Mouse (Mus musculus) forelimb bud, embryonic 11.5 days (tissue): Measurements from ENCODE around the gene Xrcc1.
"Not testable (repeated sequence)": the region's sequence is repeated elsewhere in the genome, so short reads cannot be mapped to it uniquely, and the experiment has no call there.

Experiments used
- DNase-seq: peaks from one replicate; pipeline ENCODE4 v3.0.0-alpha.2; 2012; ENCODE audit warnings: low read depth, low spot score

Gene Xrcc1

GRCm38 (mm10) chr7:24546068-24546614 lies at the start of gene Xrcc1, which contains the start of gene Pinlyp:
Gene Xrcc1, plus strand, starts transcription at chr7:24546289.
Gene Pinlyp, minus strand, starts transcription at chr7:24546118.
- DNase-seq, result no peak

DNA sequence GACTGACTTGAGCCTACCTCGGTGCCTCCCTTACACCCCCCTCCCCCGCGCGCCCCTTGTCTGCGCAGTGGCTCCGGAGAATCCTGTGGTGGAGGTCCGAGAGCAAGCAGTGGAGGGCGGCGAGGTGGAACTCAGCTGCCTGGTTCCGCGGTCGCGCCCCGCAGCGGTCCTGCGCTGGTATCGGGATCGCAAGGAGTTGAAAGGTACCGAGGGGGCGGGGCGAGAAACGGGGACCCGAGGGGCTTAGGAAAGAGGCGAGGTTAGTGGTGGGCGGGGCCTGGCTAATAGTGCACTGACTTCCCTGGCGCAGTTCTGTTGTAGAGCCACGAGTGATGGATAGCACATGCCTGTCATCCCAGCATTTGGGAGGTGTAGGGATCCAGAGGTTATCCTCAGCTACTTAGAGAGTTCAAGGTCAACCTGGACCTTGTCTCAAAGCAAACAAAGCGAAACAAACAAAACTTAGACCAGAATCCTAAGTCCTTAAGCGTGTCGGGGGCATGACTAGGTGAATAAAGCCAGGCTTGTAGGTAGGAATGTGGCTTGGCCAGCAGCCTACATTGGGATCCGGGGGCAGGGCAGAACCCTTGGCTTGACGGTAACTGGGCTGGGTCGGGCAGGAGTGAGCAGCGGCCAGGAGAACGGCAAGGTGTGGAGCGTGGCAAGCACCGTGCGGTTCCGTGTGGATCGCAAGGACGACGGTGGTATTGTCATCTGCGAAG lies 46.1 kb upstream of the Xrcc1 start:
- DNase-seq, result peak; percentile 28

GRCm38 (mm10) chr7:24500929-24501328 lies 45.2 kb upstream of the Xrcc1 start:
- DNase-seq, result no peak

DNA sequence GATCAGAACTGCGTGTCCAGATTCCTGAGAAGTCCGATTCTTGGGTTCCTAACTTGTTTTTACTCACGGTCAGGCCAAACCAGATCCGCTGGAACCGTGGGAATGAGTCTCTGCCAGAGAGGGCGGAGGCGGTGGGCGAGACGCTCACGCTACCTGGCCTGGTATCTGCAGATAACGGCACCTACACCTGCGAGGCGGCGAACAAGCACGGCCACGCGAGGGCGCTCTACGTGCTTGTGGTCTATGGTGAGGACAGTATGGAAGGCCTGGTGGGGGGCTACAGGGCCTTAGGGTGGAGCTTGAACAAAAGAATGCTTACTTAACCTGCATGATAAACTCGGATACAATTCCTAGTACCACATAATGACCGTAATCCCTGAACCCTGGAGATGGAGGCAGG lies 44.6 kb upstream of the Xrcc1 start:
- DNase-seq, result no peak

DNA sequence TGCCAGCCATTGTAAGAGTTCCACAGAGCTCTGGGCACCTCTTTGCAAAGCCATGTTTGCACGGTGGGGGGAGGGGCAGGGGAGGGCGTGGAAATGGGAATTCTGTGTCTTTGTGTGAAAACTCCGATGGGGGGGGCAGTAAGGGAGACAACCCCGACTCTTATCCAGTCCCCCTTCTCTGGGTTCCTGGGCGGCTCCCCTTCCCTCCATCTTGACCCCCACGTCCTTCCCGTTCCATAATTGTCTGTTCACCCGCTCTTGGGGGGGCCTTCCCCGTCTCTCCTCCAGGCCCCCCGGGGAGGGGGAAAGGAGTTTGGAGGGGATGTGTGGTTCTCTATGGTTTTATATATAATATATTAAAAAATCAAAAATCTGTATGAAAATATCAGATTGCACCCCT lies 42.1 kb upstream of the Xrcc1 start:
- DNase-seq, result no peak

DNA sequence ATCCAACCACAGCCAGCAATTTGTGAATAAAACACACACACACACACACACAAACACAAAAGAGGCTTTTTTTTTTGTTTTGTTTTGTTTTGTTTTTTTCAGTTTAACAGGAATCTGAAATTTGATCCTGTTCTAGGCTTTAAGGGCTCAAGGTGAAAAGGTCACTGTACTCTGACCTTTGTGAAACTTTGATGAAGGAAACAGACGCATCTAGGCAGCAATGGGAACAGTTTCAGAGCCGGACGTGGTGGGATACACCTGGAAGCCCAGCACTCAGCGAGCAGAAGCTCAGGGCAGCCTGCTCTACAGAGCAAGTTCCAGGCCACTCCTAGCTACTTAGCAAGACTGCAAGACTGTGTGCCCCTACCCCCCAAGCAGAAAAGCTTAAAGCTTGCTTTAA lies 41.2 kb upstream of the Xrcc1 start:
- DNase-seq, result peak; percentile 40

GRCm38 (mm10) chr7:24505447-24506064 lies 40.5 kb upstream of the Xrcc1 start:
- DNase-seq, result no peak

DNA sequence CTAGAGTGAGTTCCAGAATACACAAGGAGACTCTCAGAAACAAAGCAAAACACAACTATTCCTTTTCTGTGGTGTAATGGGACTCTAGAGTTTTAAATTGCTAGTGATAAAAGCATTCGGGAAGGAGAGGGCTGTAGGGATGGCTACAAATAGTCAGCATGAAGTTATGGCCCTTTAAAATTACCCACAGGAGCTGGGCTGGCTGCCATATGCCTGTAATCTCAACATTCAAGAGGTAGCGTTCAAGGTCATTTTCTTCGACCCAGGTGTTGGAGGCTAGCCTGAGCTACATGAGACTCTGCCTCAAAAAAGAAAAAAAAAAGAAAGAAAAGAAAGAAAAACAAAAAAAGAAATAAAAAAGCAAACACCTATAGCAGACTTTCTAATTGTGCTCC lies 40.0 kb upstream of the Xrcc1 start:
- no peak for DNase-seq

- no peak for DNase-seq
Observed at GRCm38 (mm10) chr7:24506476-24506837, 39.6 kb upstream of the Xrcc1 start.

DNA sequence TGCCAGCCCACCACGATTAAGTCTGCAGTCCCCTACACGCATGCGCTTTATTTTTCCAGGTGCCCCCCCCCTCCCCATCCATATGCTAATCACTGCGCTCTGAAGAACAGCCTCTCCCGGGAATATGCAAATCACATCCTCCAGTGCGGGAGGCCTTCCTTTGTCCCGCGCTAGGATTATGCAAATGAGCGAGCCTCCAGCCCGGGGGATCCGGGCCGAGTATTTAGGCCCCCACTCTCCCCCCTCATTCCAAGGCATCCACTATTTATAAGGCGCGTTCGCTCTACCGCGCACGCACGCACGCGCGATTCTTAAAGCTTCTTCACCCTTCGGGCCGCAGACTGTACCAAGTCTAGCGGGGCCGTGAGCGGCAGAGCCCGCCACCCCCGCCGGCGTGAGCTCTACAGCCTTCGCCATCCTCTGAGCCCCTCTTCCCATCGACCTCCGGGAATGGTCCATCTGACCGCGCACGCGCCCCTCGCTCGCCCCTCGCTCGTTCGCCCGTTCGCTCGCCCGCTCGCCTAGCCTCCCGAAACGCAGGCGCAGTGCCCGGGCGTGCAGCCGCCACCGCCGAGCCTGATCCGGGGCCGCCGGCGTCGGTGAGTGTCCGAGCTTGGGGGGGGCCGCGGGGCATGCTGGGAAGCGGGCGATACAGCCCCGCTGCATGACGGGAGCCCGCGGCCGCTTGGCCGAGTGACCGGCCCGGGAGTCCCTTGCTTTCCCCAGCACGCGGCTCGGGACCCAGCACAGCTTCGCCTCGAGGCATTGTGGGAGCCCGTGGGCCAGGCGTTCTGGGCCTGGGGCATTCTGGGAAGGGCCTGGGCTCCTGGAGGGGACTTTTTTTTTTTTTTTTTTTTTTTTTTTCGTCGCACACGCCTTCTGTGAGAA lies 39.0 kb upstream of the Xrcc1 start, which contains the start of gene Zfp428:
Zfp428 (plus strand) TSS at position 169 of the 888 bp plus-strand sequence.
- DNase-seq, result peak; percentile 88

GRCm38 (mm10) chr7:24507726-24508114 lies 38.4 kb upstream of the Xrcc1 start:
- no peak for DNase-seq

- no peak for DNase-seq
Observed at GRCm38 (mm10) chr7:24512355-24512754, 33.7 kb upstream of the Xrcc1 start, which contains the start of gene AC161166.1. Gene AC161166.1, minus strand, starts transcription at chr7:24512455.

- not testable (repeated sequence) for DNase-seq
Observed at GRCm38 (mm10) chr7:24516319-24516718, 29.8 kb upstream of the Xrcc1 start.

DNA sequence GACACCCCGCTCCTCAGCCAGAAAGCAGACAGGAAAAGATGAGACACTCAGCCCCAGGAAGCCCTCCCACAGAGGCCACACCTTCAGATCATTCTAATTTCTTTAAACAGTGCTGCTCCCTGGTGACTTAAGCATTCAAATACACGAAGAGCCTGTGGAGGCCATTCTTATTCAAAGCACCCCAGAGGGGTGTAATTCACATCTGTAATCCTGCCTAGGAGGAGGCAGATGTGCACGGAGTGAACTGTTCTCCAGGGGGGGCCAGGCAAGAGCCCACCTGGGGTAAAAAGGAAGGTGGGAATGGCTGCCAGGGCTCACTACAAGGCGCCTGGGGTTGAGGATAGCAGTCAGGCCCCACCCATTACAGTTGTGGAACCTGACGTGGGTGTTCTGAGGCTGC lies 29.0 kb upstream of the Xrcc1 start:
- no peak for DNase-seq

GRCm38 (mm10) chr7:24517654-24518053 lies 28.4 kb upstream of the Xrcc1 start:
- no peak for DNase-seq

GRCm38 (mm10) chr7:24519130-24519529 lies 27.0 kb upstream of the Xrcc1 start:
- no peak for DNase-seq

- DNase-seq, result not testable (repeated sequence)
Observed at GRCm38 (mm10) chr7:24520054-24520453, 26.0 kb upstream of the Xrcc1 start.

GRCm38 (mm10) chr7:24522805-24523204 lies 23.3 kb upstream of the Xrcc1 start:
- no peak for DNase-seq

- DNase-seq, result no peak
Observed at GRCm38 (mm10) chr7:24523723-24524122, 22.4 kb upstream of the Xrcc1 start.

DNA sequence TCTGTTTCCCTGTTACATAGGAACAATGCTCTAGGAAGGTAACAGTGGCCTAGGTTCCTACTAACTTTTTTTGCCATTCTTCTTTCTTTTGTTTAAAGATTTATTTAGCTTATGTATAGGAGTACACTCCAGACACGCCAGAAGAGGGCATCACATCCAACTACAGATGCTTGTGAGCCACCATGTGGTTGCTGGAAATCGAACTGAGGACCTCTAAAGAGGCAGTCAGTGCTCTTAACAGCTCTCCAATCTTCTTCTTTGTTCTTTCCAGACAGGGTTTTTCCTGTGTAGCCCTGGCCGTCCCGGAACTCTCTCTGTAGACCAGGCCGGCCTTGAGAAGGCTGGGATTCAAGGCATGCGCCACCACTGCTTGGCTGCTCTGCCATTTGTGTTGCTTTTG lies 21.1 kb upstream of the Xrcc1 start:
- no peak for DNase-seq

- no peak for DNase-seq
Observed at GRCm38 (mm10) chr7:24525686-24526420, 20.2 kb upstream of the Xrcc1 start.
